Mouse (Mus musculus) kidney, postnatal 14 days (tissue): ENCODE results near the gene Ubc.

ENCODE experiments used
- DNase-seq: peaks from one replicate; pipeline ENCODE4 v3.0.0; 2022; ENCODE audit warnings: mixed read lengths

Ubc gene

GRCm38 (mm10) chr5:125381954-125382672, 7.9 kb downstream of the Ubc start:
- DNase-seq, result no peak

GRCm38 (mm10) chr5:125378919-125379318, 11.1 kb downstream of the Ubc start:
- DNase-seq, result peak; percentile 29

- DNase-seq, result no peak
Observed at GRCm38 (mm10) chr5:125377214-125377613, 12.8 kb downstream of the Ubc start.

- no peak for DNase-seq
Observed at GRCm38 (mm10) chr5:125375871-125376270, 14.1 kb downstream of the Ubc start.

- DNase-seq, result no peak
Observed at GRCm38 (mm10) chr5:125372027-125372426, 18.0 kb downstream of the Ubc start.

- DNase-seq, result no peak
Observed at GRCm38 (mm10) chr5:125370950-125371693, 18.9 kb downstream of the Ubc start.

GRCm38 (mm10) chr5:125368568-125368967, 21.4 kb downstream of the Ubc start:
- DNase-seq, result peak; percentile 80

- DNase-seq, result no peak
Observed at GRCm38 (mm10) chr5:125368156-125368555, 21.8 kb downstream of the Ubc start.

- DNase-seq, result no peak
Observed at GRCm38 (mm10) chr5:125364851-125365429, 25.1 kb downstream of the Ubc start.

- DNase-seq, result peak; percentile 90
Observed at GRCm38 (mm10) chr5:125363894-125364293, 26.1 kb downstream of the Ubc start.

- DNase-seq, result no peak
Observed at GRCm38 (mm10) chr5:125360981-125361510, 29.0 kb downstream of the Ubc start.

GRCm38 (mm10) chr5:125360566-125360965, 29.4 kb downstream of the Ubc start:
- peak; percentile 46 for DNase-seq

- no peak for DNase-seq
Observed at GRCm38 (mm10) chr5:125358270-125358608, 31.8 kb downstream of the Ubc start.

- DNase-seq, result no peak
Observed at GRCm38 (mm10) chr5:125357543-125358269, 32.3 kb downstream of the Ubc start.

GRCm38 (mm10) chr5:125355650-125356049, 34.4 kb downstream of the Ubc start:
- no peak for DNase-seq

- no peak for DNase-seq
Observed at GRCm38 (mm10) chr5:125354885-125355492, 35.0 kb downstream of the Ubc start.

GRCm38 (mm10) chr5:125352781-125353294, 37.2 kb downstream of the Ubc start:
- DNase-seq, result no peak

GRCm38 (mm10) chr5:125351939-125352338, 38.1 kb downstream of the Ubc start:
- DNase-seq, result no peak

- no peak for DNase-seq
Observed at GRCm38 (mm10) chr5:125351057-125351456, 38.9 kb downstream of the Ubc start.

GRCm38 (mm10) chr5:125349391-125349790, 40.6 kb downstream of the Ubc start:
- DNase-seq, result no peak

- peak; percentile 55 for DNase-seq
Observed at GRCm38 (mm10) chr5:125348487-125348886, 41.5 kb downstream of the Ubc start.

- DNase-seq, result no peak
Observed at GRCm38 (mm10) chr5:125348067-125348466, 41.9 kb downstream of the Ubc start.
